Mouse (Mus musculus): ENCODE results near the gene Tdg. TPM values are rescaled to one million over a fixed set of nuclear protein-coding genes. Genes with fewer than 3 reads are reported as not detected.

The Tdg gene
- polyA plus RNA-seq, 1 experiment from 2014 or later = 74.1 TPM

- Histone ChIP-seq H3K9ac (no peak overlapping the region), H3K36me3 (peaks cover 88% of the 10 kb centered on the region), H3K4me3 (no peak overlapping the region), H3K27me3 (replicated peaks) (no peaks in the 10 kb centered on the region), H3K4me1 (peaks cover 5% of the 10 kb centered on the region), H3K27ac (no peak overlapping the region), H3K9me3 (replicated peaks) (no peaks in the 10 kb centered on the region), H3K4me2 (no peak overlapping the region)
- 73% methylated on average over 3 of the region's 3 CpGs for WGBS (ENCODE audit: insufficient replicate concordance)
- ATAC-seq = no peak
Measured at GRCm38 (mm10) chr10:82636321-82636720, 6.7 kb downstream of the Tdg start.

- H3K36me3 ChIP-seq = peaks cover 91% of the 10 kb centered on the region
- WGBS (ENCODE audit: insufficient replicate concordance) = 84% methylated on average over 8 of the region's 8 CpGs
- H3K4me3 ChIP-seq = no peak overlapping the region
Measured at GRCm38 (mm10) chr10:82639032-82639698, 9.5 kb downstream of the Tdg start.

GRCm38 (mm10) chr10:82641481-82641880, 11.9 kb downstream of the Tdg start:
- Histone ChIP-seq H3K4me3 (no peak overlapping the region), H3K4me2 (no peak overlapping the region), H3K36me3 (peaks cover 97% of the 10 kb centered on the region), H3K9ac (no peak overlapping the region), H3K9me3 (replicated peaks) (no peaks in the 10 kb centered on the region), H3K27me3 (replicated peaks) (no peaks in the 10 kb centered on the region), H3K4me1 (no peaks in the 10 kb centered on the region), H3K27ac (no peak overlapping the region)
- no peak for ATAC-seq
- 87% methylated on average over 9 of the region's 9 CpGs for WGBS (ENCODE audit: insufficient replicate concordance)

More at GRCm38 (mm10) chr10:82639032-82639698, 9.5 kb downstream of the Tdg start:
- no peaks in the 10 kb centered on the region for H3K9me3 ChIP-seq (replicated peaks)
- H3K9ac ChIP-seq = no peak overlapping the region
- ATAC-seq = no peak
- H3K4me1 ChIP-seq = no peaks in the 10 kb centered on the region
- H3K27ac ChIP-seq = no peak overlapping the region
- H3K27me3 ChIP-seq (replicated peaks) = no peaks in the 10 kb centered on the region
- H3K4me2 ChIP-seq = no peak overlapping the region

DNA sequence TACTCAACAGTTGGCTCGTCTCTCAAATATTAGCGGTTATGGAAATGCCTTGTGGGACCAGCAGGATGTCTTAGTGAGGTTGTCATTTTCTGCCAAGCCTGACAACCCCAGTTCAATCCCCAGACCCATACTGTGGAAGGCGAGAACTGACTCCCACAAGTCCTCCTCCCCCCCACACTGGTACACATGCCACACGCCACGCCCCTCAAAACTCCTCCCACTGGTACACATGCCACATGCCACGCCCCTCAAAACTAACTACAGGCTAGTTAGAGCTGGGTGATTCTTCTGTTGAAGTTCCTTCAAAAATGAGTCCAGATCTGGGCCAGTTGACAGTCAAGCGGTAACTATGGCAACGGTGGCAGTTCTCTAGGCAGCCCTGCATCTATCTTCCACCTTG, 16.5 kb downstream of the Tdg start:
- Histone ChIP-seq H3K36me3 (peaks cover 80% of the 10 kb centered on the region), H3K4me3 (no peak overlapping the region), H3K9me3 (replicated peaks) (no peaks in the 10 kb centered on the region), H3K4me2 (no peak overlapping the region), H3K9ac (no peak overlapping the region), H3K4me1 (no peaks in the 10 kb centered on the region), H3K27ac (no peak overlapping the region), H3K27me3 (replicated peaks) (no peaks in the 10 kb centered on the region)
- no peak for ATAC-seq
- WGBS (ENCODE audit: insufficient replicate concordance) = 86% methylated on average over 8 of the region's 8 CpGs

DNA sequence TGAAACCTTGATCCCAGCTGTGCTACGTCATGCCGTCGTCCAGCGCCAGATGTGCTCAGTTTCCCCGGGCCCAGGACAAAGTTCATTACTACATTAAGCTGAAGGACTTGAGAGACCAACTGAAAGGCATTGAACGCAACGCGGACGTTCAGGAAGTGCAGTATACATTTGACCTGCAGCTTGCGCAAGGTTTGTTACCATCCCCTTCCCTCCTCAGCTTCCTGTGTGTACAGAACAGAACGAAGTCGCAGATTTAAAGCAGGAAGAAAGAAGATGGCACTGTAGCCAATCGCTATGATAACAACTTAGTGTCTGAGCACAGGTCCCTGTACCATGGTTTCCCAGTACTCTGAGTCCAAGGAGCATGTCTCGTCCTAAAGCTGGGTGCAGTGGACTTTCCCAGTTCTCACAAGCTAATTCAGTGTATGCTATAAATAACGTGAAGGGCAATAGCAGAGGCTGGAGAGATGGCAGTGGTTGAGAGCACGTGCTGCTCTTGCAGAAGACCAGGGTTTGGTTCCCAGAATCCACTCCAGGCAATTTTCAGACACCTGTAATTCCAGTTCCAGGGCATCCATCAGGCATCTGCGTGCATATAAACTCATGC, 17.7 kb downstream of the Tdg start:
- no peak overlapping the region for H3K4me2 ChIP-seq
- H3K9ac ChIP-seq = no peak overlapping the region
- no peaks in the 10 kb centered on the region for H3K9me3 ChIP-seq (replicated peaks)
- no peak overlapping the region for H3K4me3 ChIP-seq
- no peak overlapping the region for H3K27ac ChIP-seq
- no peak for ATAC-seq
- H3K4me1 ChIP-seq = no peaks in the 10 kb centered on the region
- WGBS (ENCODE audit: insufficient replicate concordance) = 70% methylated on average over 17 of the region's 17 CpGs
- no peaks in the 10 kb centered on the region for H3K27me3 ChIP-seq (replicated peaks)
- H3K36me3 ChIP-seq = peaks cover 75% of the 10 kb centered on the region

- Histone ChIP-seq H3K4me3 (no peak overlapping the region), H3K27ac (no peak overlapping the region), H3K36me3 (peaks cover 37% of the 10 kb centered on the region), H3K9ac (no peak overlapping the region), H3K27me3 (replicated peaks) (no peaks in the 10 kb centered on the region), H3K4me2 (no peak overlapping the region), H3K9me3 (replicated peaks) (no peaks in the 10 kb centered on the region), H3K4me1 (no peaks in the 10 kb centered on the region)
- WGBS (ENCODE audit: insufficient replicate concordance) = 76% methylated on average over 5 of the region's 5 CpGs
- no peak for ATAC-seq
Measured at GRCm38 (mm10) chr10:82651221-82651620, 21.6 kb downstream of the Tdg start.

GRCm38 (mm10) chr10:82652625-82653024, 23.0 kb downstream of the Tdg start:
- ATAC-seq = no peak
- H3K36me3 ChIP-seq = peaks cover 24% of the 10 kb centered on the region
- H3K9me3 ChIP-seq (replicated peaks) = no peaks in the 10 kb centered on the region
- 55% methylated on average over 5 of the region's 5 CpGs for WGBS (ENCODE audit: insufficient replicate concordance)
- no peak overlapping the region for H3K27ac ChIP-seq
- H3K4me2 ChIP-seq = no peak overlapping the region
- H3K4me3 ChIP-seq = no peak overlapping the region
- no peak overlapping the region for H3K9ac ChIP-seq
- H3K4me1 ChIP-seq = no peaks in the 10 kb centered on the region
- H3K27me3 ChIP-seq (replicated peaks) = no peaks in the 10 kb centered on the region

DNA sequence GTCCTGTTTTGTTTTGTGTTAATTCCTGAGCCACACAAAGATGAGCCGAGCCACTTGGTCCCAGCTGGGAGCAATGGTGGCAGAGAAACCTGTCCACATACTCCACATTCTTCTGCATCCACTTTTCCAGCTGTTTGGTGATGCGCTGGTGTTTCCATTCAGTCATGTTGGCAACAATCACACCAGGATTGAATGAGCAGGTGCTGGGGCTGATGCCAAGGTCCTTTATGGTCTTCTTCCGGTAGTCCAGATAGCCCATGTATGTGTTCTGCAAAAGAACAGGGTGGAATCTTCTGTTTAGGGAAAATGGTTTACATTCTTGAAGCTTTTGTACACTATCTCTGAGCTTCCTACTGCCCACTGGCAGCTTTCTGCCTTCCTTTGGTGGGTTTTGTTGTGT, 25.0 kb downstream of the Tdg start:
- no peak overlapping the region for H3K9ac ChIP-seq
- ATAC-seq = no peak
- WGBS (ENCODE audit: insufficient replicate concordance) = 76% methylated on average over 3 of the region's 3 CpGs
- no peaks in the 10 kb centered on the region for H3K4me1 ChIP-seq
- no peak overlapping the region for H3K27ac ChIP-seq
- peaks cover 16% of the 10 kb centered on the region for H3K36me3 ChIP-seq
- no peaks in the 10 kb centered on the region for H3K27me3 ChIP-seq (replicated peaks)
- H3K4me3 ChIP-seq = no peak overlapping the region
- H3K4me2 ChIP-seq = no peak overlapping the region
- no peaks in the 10 kb centered on the region for H3K9me3 ChIP-seq (replicated peaks)

GRCm38 (mm10) chr10:82661820-82662219, 32.2 kb downstream of the Tdg start:
- Histone ChIP-seq H3K4me1 (peaks cover 6% of the 10 kb centered on the region; the same call in 1 of the 2 replicates), H3K4me3 (no peak overlapping the region), H3K27ac (no peak overlapping the region), H3K9ac (no peak overlapping the region), H3K36me3 (no peaks in the 10 kb centered on the region), H3K27me3 (replicated peaks) (no peaks in the 10 kb centered on the region), H3K9me3 (replicated peaks) (no peaks in the 10 kb centered on the region), H3K4me2 (no peak overlapping the region)
- WGBS (ENCODE audit: insufficient replicate concordance) = 73% methylated on average over 8 of the region's 8 CpGs
- no peak for ATAC-seq

DNA sequence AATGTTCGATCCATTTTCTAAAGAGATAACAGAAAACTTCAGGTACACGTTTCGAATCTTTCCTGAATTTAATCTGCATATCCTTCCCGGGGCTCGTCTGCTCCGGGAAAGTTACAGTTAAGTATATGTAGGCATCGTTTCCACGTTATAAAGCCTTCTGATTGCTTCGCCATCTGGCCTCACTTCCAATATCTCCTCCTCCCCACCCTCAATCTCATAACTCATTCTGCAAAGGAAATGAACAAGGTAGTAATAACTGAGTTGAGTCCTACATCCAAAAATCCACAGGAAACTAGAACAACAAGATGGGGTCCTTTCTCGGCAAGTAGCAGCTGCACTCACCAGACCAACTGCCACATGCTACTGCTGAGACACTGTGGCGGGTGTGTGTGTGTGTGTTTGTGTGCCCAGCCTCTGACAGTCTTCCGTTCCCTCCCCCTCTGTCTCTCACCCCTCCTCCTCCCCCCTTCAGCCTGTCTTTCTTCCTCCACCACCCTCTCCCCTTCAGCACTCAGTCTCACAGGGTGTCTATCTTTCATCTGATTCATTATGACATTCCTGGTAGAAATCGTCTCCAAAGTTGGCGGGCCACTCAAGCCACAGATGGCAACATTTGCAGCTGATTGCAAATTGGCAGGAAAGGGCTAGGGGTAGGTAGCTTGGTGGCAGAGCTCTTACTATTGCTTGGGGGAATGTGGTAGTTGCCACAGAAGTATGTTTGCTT, 32.8 kb downstream of the Tdg start:
- no peaks in the 10 kb centered on the region for H3K9me3 ChIP-seq (replicated peaks)
- H3K9ac ChIP-seq = no peak overlapping the region
- 70% methylated on average over 14 of the region's 14 CpGs for WGBS (ENCODE audit: insufficient replicate concordance)
- H3K27me3 ChIP-seq (replicated peaks) = no peaks in the 10 kb centered on the region
- no peaks in the 10 kb centered on the region for H3K36me3 ChIP-seq
- H3K4me2 ChIP-seq = no peak overlapping the region
- peaks cover 8% of the 10 kb centered on the region; the same call in 1 of the 2 replicates for H3K4me1 ChIP-seq
- no peak overlapping the region for H3K4me3 ChIP-seq
- ATAC-seq = no peak
- no peak overlapping the region for H3K27ac ChIP-seq

GRCm38 (mm10) chr10:82663289-82663688, 33.7 kb downstream of the Tdg start:
- Histone ChIP-seq H3K4me3 (no peak overlapping the region), H3K9ac (no peak overlapping the region), H3K36me3 (no peaks in the 10 kb centered on the region), H3K27ac (no peak overlapping the region), H3K9me3 (replicated peaks) (no peaks in the 10 kb centered on the region), H3K27me3 (replicated peaks) (no peaks in the 10 kb centered on the region), H3K4me2 (no peak overlapping the region), H3K4me1 (peaks cover 8% of the 10 kb centered on the region; the same call in 1 of the 2 replicates)
- WGBS (ENCODE audit: insufficient replicate concordance) = 60% methylated on average over 2 of the region's 2 CpGs
- ATAC-seq = no peak

- Histone ChIP-seq H3K27ac (no peak overlapping the region), H3K4me2 (no peak overlapping the region), H3K27me3 (replicated peaks) (no peaks in the 10 kb centered on the region), H3K9me3 (replicated peaks) (no peaks in the 10 kb centered on the region), H3K36me3 (no peaks in the 10 kb centered on the region), H3K4me1 (peaks cover 8% of the 10 kb centered on the region; the same call in 1 of the 2 replicates), H3K9ac (no peak overlapping the region), H3K4me3 (no peak overlapping the region)
- ATAC-seq = no peak
- 56% methylated on average over 3 of the region's 3 CpGs for WGBS (ENCODE audit: insufficient replicate concordance)
Measured at GRCm38 (mm10) chr10:82665951-82666350, 36.3 kb downstream of the Tdg start.
